Mouse (Mus musculus): Measurements from ENCODE around the gene Rgl1.

Rgl1 gene

DNA sequence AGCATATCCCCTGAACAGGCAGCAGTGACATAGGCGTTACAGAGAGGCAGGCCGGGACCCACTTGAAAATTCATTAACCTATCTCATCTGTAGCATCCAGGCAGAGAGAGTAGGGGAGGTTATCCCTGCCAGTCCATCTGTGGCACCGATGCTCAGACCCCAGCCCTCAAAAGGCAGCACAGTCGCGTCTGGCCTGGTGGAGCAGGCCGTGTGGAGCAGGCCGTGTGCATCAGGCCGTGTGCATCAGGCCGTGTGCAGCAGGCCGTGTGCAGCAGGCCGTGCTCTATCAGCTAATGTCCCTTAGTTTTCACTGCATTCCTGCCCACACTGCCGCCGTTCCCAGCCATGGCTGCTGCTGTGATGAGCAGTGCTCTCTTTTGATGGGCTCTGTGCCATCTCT is 229.0 kb downstream of the Rgl1 start:
- peak; percentile 40 for DNase-seq

DNA sequence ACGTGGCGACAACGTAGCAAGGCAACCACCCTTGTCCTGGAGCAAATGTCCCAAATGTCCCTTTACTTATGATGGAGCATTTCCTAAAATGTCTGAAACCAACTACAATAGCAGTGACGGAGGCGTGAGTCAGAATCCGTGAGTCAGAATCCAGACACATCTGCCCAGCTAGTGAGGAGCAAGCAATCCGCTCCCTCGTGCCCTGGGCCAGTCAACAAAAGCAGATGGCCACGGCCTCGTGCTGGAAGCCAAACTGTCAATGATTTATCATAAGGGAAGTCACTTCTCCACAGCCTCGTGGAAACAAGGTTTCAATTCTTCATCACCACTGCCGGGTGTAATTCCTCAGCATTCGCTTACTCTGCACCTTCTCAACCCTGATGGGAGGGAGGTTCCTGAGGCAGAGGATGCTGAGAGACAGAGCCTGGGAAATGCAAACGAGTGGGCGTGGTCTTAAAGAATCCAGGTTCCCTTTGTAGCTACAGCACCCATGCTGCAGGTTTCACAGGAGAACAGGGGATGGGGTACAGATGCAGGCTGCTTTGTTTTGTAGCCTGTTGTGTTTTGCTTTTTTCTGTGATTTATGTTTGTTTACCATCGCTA is 229.6 kb downstream of the Rgl1 start:
- DNase-seq: peak; percentile 28

DNA sequence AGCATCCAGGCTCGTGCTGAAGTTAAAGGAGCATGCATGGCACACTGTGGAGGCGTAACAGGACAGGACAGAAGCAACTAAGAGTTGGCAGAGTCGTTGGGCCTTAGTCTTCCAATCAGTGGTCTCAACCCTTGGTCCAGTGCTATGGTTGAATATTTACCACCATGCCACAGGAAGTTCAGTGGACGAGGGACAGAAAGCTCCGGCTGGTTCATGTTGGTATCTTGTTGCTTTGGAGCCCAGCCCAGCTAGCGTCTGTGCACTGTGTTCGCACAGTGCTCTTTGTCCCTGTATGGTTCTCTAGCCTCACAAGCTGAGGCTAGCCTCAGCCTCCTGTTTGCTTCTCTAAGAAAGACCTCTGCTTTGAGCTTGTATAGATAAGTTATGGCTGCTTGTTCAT is 231.6 kb downstream of the Rgl1 start:
- no peak for DNase-seq

DNA sequence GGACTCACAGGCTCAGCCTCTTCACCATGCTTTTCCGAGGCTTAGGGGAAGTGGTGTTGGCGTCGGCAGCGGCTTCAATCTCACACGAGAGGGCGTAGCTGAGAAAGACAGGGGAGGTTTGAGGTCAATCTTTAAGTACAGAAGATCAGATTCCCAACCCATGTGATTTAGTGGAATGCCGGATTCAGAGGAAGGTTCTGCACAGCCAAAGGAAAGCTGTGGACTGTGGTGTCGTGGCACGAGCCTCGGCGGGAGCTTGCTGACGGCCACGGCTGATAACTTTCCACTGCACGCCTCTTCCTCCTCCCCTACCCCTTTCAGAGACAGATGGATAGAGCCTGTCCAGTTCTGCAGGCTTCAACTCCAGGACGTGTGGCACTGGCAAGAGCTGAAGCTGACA is 234.7 kb downstream of the Rgl1 start:
- DNase-seq: peak; percentile 33

DNA sequence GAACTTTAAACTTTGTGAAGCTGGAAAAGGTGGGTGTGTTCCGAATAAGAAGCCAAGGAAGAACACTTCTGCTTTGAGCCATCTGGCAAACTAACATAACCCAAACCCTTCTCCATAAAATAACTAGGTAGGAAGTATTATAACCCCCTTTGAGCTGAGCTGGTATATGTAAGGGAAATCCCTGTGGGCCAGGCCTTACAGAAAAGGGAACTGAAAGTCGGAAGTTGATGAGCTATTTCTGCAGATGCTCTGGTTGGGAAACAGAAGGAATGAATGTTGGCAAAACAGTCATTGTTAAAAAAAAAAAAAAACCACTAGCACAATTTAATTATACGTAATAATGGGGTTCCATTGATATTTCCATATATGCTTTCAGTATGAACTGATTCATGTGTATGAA is 237.4 kb downstream of the Rgl1 start:
- no peak for DNase-seq

DNA sequence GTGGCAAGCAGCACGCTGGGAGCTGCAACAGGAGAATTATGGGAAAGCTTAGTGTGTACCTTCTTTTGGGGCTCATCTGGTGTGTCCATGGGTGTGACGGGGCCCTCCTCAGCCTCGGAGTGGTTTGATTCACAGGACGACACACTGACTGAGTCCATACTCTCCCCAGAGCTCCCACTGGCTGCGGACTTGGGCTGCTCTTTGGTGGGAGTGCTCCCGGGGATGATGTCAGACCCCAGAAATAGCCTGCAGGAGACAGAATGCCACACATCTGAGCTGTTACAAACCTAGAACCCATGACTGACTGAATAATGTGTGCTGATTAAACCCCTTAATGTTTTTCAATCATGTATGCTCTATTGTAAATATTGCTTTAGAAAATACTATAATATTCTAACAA is 237.9 kb downstream of the Rgl1 start:
- no peak for DNase-seq

DNA sequence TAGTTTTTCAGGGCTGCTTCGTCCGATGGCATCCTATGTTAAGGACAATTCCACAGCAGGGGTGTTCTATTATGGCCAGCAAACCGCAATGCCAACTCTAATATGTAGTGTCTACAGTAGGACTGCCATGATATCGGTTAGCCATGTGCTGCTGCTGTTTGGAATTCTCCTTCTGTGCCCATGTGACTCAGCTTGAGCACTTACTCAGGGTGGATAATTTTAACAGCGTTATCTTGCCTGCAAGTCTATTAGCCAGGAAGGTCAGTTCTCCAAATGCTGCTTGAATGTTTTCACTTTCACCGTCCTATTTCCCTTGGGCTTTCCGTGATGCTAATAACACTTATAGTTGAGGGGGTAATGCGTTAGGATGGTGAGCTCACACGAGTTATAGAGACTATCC is 240.0 kb downstream of the Rgl1 start:
- no peak for DNase-seq

DNA sequence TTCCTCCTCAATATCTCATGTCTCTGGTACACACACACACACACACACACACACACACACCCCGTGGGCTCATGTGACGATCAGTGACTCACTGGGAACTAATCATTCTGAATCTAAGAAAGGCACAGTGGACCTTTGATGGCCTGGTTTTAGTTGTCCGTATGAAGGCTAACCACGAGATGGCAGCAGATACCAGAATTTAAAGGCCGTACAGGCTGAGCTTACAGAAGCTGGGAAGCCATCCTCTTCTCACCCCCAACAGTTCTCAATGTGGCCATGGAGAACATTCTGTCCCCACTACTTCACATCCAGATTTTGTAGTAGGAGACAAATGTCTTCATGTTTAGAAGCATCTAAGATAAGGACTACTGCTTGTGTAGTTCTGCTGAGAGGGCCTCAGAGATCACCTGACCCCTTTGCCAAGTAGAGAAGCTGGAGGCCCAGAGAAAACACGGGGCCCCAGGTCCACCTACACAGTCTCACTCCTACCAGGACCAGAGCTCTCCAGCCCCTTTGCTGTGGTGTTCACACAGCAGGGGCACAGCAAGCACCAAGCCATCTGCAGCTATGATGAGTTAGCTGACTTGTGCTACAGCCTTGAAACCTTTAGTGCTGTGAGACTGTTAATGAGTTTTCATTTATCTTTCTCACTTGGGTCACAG is 241.0 kb downstream of the Rgl1 start:
- peak; percentile 90 for DNase-seq

DNA sequence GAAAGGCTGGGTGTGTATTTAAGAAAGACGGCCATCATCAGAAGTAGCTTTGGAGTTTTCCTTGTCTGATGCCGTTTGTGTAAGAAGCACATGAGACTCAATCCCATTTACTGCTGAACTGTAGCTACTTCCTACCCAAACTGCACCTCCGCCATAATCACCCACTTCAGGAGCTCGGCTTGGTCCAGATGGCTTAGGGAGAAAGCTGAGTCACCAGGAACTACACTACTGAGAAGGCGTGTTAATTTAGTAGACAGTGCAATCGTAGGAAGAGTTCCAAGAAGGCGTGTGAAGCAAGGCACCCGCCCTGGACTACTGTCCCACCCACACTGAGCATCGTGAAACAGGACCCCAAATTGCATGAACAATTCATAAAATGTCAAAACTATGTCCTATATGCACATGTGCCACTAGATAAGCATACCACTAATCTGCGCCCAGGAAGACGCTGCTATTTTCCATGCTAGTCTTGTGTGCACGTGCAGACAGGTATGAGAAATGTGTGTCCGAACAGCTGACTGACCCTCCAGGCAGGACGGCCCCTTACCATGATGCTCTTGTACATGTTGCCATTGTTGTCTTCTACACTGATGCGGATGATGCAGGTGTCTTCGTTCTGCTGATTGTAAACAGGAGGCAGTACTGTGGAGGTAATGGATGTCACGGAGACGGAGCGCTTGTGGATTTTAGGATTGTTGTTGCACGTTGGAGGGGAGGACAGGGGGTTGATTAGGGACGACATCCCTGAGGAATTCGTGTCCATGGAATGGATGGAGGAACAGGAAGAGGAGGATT is 241.9 kb downstream of the Rgl1 start:
- DNase-seq: no peak

DNA sequence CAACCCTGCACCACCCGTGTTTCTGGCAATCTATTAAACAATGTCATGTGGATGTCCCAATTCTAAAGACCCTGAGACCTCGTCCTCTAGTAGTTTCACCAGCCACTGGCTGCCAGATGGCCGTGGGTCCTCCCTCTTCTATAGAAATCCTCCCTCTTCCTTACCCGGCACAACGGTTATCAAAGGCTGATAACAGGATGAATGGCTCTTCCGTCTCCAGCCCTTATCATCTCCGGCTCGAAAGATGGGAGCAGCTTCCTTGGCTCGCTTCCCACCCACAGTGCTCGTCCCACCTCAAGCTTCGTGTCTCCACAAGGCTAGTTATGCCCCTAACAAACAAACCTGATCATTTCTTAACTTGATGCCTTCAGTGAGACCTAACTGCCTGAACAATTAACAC is 242.9 kb downstream of the Rgl1 start:
- no peak for DNase-seq

DNA sequence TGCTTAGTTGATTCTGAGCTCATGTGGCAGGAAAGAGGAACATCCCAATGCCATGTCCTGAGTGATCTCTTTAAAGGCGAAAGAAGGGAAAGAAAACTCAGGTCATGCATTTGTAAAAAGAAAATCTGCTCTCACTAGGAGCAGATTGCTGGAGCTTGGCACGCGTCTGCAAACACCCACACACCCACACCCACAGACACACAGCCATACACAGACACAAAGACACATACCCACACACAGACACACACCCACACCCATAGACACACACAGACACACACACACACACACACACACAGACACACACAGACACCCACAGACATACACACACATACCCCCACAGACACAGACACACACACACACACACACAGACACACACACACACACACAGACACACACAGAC is 243.9 kb downstream of the Rgl1 start:
- DNase-seq: no peak

DNA sequence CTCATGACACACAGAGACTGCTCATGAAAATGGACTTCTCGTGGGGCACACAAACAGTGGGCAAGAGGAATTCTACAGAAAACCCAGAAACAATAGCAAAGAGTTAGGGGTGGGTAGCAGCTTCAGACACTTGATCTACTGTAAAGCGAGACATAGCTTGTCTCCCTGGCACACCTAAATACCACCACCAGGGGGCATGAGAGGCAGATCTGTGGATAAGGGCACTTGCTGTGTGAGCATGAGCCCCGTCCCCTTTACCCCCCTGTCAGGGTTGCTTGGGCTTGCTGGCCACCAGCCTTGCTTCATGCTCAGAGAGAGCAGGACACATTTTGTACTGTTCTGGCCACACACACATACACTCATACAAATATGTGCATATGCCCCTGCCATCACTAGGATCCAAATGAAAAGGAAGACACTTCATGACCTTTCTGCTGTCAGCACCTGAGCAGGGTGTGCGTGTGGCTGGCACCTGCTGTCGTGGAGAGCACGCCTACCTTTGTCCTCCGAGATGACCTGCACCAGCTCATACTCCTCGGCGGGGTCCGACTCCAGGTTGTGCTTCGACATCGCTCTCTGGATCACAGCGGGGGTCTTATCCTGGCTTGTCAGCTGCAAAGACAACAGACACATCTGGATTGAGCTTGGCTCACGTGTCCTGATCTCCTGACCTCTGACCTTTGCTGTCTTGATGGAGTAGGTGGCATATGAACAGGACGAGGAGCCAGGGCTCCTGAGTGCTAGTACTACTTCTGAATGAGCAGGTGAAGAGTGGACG is 245.2 kb downstream of the Rgl1 start:
- peak; percentile 78 for DNase-seq

DNA sequence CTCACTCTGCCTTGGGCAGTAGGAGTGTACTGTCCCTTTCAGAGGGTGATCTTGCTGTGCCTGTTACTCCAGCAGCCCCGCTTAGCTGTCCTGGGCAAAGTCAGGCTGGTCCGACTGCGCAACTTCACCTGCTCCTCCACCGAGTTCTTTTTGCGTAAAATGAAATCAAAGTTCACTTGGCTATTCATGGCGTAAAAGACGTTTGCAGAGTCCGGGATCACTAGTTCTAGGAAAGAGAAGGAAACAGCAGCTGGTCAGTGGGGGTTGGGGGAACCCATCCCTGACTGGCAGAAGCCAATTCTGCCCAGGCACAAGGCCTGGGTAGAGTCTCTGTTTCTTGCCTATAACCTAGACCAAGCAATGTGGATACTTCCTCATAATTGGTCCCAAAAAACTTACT is 247.2 kb downstream of the Rgl1 start:
- DNase-seq: no peak

DNA sequence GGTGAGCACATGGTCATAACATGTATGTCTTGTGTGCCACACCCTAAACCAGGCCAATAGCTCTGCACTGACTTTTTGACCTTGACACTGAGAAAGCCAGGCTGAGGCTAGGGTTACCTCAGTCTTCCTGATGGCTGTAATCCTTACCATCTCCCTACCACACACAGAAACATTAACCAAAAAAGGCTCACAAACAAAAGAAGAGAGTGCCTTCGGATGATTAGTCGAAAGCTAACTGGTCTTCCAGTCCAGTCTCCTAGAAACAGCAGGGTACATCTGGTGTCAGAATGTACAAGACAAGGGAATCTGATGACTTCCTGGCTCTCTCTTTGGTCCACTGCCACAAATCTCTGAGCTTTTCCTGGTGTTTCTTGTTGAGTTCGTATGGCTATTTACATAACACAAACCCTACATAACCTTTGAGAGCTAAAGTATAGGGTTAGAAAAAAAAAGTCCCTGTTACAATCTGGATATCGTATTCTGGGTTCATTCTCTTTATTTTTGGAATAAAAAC is 249.0 kb downstream of the Rgl1 start:
- DNase-seq: no peak

DNA sequence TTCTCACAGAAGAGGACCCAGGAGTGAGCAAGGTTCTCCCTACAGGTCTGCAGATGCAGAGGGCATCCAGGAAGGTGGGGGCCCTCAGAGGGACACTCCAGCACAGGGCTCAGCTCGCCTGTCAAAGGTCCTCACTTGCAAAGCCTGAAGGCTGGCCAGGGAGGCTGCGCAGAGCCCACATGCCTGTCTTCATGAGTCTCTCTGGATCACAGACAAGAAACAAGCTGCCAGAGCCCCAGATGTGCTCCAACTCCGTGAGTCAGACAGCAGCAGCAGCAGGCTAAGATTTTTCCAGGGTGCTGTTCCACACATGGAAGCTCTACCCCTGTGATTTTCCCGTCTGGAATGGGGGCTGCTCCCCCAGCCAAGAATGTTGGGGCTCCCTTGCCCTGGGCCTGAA is 251.9 kb downstream of the Rgl1 start:
- peak; percentile 31 for DNase-seq

DNA sequence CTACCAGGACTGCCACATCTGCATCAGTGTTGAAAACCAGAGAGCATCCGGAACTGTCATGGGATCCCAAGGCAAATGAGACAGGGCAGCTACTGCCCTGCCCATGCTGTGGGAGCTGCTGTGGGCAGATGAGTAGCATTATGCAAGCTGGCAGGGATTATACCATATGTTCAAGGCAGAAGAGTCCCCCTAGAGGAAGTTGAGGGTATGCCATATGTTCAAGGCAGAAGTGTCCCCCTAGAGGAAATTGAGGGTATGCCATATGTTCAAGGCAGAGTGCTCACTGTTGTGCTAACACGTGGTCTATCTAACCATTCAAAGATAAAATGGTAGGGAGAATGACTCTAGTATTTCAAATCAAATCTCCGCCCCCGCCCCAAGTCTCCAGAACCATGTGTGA is 254.9 kb downstream of the Rgl1 start:
- DNase-seq: peak; percentile 80

DNA sequence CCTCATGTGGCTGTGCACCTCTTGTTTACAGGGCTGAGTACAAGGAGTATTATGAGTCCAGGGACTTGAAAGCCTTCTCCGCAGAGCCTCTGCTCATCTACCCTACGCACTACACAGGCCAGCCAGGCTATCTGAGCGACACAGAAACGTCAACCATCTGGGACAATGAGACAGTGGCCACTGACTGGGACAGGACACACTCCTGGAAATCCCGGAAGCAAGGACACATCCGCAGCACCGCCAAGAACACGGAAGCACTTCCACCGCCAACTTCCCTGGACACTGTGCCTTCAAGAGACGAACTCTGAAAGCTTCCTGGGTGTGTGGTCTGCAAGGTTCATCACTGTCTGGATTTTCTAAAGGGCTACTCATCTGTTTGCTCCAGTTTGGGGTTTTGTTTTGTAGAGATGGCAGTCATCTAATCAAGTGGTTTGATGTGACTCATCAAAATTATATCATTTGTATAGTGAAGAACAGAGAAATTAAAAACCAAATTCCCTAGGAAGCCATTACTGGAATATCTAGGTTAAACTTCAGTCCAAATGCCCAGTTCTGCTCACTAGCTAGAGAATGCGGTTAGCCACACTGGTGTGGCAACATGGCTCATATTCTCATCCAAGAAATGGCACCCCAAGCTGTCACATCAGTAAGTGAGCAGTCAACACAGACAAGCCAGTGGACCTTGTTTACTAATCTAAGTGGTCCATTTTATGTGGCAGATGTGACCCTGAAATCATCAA is 257.5 kb downstream of the Rgl1 start:
- DNase-seq: no peak

DNA sequence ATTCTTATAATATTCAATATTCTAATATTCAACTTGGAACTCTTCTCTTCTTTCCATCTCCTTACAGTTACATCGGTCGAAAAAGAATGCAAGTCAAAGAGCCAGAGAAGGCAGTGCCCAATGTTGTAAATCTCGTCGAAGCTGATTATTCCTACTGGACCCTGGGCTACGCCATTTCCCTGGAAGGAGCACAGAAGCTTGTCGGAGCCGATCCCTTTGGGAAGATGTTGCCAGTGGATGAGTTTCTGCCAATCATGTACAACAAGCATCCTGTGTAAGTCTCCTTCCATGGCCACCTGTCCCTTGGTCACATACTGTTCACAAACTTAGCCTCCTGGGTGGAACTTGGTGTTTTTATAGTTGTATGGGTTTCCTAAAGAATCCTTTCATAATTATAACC is 259.4 kb downstream of the Rgl1 start:
- DNase-seq: no peak

DNA sequence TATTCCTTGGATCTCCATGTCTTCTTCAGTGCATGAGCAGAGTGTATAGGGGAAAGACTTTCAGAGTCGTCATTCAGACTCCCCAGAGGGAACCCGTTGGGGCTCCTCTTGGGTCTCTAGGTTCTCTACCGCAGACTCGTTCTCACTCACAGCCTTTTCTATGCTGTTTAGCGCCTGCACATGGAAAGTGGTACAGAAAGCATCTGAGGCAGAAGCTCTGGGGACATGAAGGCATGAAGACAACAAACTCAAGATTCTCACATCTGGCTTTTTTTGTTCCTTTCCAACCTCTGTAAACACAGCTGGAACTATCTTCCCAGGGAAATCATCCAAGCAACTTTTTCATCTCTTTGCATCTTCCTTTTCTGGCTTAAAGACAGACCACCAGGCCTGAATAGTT is 260.0 kb downstream of the Rgl1 start:
- DNase-seq: no peak

DNA sequence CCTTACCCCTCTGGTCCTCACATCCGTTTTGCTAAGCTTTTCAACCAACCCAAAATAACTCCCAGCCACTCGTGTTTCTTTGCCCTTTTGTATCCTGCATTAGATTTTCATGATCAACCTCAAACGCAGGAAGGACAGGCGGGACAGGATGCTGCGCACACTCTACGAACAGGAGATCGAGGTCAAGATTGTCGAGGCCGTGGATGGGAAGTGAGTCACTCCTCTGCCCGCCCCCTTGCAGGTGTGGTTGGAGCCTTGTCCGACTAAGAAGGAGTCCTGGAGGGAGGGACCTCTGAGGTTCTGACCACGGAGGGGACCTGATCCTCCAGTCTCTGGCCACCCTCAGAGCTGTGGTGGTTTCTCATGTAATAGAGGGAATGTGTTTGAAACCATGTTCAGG is 266.3 kb downstream of the Rgl1 start:
- no peak for DNase-seq

DNA sequence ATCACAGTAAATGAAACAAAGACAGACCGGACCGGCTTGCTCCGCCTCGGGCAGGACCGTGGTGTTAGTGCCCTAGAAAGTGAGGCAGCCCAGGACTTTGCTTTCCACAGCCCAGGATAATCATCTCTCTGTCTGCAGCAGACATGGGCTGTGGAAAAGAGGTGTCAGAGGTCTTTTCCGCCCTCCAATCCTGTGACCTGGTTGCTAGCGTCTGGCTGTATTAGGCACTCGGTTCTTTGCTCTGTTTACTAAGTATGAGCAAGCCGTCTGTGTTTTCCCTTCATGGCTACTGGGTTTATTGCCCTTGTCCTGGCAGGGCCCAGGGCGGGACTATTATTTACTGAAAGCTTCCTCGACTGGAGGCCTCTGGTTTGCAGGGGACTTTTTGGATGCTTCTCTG is 268.6 kb downstream of the Rgl1 start:
- DNase-seq: peak; percentile 8

DNA sequence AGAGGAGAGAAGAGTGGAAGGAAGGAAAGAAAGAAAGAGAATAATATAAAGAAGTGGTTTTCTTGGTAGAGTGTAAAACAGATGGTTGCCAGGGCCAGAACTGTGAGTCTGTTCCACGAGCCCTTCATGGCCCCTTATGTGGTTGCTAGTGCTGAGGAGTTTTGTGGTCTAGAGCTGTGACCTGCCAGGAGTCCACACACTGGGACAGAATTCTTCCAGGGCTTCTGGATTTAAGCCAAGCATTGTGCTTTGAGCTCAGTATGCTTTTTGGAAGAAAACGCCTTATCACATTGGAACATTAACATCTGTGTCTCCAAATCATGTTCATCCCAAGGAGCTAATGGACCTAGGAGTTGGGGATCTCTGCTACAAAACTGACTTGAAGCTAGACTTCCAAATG is 269.3 kb downstream of the Rgl1 start:
- DNase-seq: no peak

DNA sequence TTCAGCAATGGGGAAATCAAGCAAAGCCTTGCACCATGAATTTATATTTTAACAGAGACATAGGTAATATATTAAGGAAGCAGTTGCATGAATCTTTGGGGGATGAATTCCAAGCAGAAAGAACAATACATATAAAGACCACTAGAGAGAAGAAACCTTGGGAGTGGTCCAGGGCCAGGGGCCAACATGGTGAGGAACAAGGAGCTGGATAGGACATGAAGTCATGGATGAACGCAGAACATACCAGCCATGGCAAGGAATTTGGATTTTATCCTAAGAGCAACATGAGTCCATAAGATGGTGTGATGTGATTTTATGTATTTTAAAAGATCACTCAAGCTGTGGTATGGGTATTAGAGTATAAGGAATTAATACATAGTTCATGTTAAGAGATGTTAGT is 273.9 kb downstream of the Rgl1 start:
- DNase-seq: no peak

Measured in retina, postnatal 1 day (tissue).